Mouse (Mus musculus) liver, adult 2 months (tissue): ENCODE measurements around the gene Ppa1.

Experiments
- CTCF ChIP-seq: fragments of 200-500 bp; IDR thresholded peaks from 2 replicates; pipeline ENCODE4 v1.5.1; 2011; ENCODE audit warnings: low read depth, low read length, control low read depth
- POLR2A ChIP-seq: fragments of 200-500 bp; IDR thresholded peaks from 2 replicates; pipeline ENCODE4 v1.6.1; 2011; ENCODE audit warnings: low read length, control low read depth; ENCODE audit not compliant: insufficient read depth; ENCODE audit errors: extremely low read depth

GRCm38 (mm10) chr10:61679545-61679944 is 31.2 kb downstream of the Ppa1 start:
- TF ChIP-seq CTCF (no peak), POLR2A (no peak)
